Mouse (Mus musculus) hindbrain, embryonic 10.5 days (tissue): ENCODE measurements around the gene Bcar3. TPM values are rescaled to one million over a fixed set of nuclear protein-coding genes. Genes with fewer than 3 reads are reported as not detected.

ENCODE experiments used
- DNase-seq: peaks from one replicate; pipeline ENCODE4 v3.0.0-alpha.2; 2017; ENCODE audit warnings: low spot score
- H3K27ac ChIP-seq: fragments of 300-500 bp; sonication (generic); 2 replicates; pipeline ENCODE4 v1.5.1; 2016; ENCODE audit warnings: mild to moderate bottlenecking, moderate library complexity
- H3K27me3 ChIP-seq: fragments of 300-500 bp; sonication (generic); 2 replicates; pipeline ENCODE4 v1.6.1; 2016; ENCODE audit warnings: mild to moderate bottlenecking; ENCODE audit not compliant: poor library complexity, insufficient read depth, severe bottlenecking
- H3K36me3 ChIP-seq: fragments of 300-500 bp; sonication (generic); 2 replicates; pipeline ENCODE4 v1.6.1; 2016; ENCODE audit warnings: mild to moderate bottlenecking, moderate library complexity
- H3K4me1 ChIP-seq: fragments of 300-500 bp; sonication (generic); replicated peaks from 2 replicates; pipeline ENCODE4 v1.6.1; 2016; ENCODE audit warnings: mild to moderate bottlenecking
- H3K4me3 ChIP-seq: fragments of 300-500 bp; sonication (generic); 2 replicates; pipeline ENCODE4 v1.5.1; 2016; ENCODE audit warnings: mild to moderate bottlenecking, moderate library complexity
- H3K9me3 ChIP-seq: fragments of 300-500 bp; sonication (generic); 2 replicates; pipeline ENCODE4 v1.6.1; 2016; ENCODE audit warnings: mild to moderate bottlenecking, moderate library complexity
- WGBS: fragments of 180-500 bp; shearing (Covaris S2); methylation state at CpG from one replicate; pipeline ENCODE4 v1.1.7; 2016; 5-methylcytosine and 5-hydroxymethylcytosine counted together
- polyA plus RNA-seq: library from polyadenylated mRNA; unstranded; fragments of >200 nt; fragmentation: Nextera tagmentation; extraction: Ambion mirVana; gene quantifications from 2 replicates; pipeline ENCODE4 v1.2.1, GENCODE M21; 2016

The Bcar3 gene
- polyA plus RNA-seq, 1 experiment from 2014 or later, result 10.5 TPM

DNA sequence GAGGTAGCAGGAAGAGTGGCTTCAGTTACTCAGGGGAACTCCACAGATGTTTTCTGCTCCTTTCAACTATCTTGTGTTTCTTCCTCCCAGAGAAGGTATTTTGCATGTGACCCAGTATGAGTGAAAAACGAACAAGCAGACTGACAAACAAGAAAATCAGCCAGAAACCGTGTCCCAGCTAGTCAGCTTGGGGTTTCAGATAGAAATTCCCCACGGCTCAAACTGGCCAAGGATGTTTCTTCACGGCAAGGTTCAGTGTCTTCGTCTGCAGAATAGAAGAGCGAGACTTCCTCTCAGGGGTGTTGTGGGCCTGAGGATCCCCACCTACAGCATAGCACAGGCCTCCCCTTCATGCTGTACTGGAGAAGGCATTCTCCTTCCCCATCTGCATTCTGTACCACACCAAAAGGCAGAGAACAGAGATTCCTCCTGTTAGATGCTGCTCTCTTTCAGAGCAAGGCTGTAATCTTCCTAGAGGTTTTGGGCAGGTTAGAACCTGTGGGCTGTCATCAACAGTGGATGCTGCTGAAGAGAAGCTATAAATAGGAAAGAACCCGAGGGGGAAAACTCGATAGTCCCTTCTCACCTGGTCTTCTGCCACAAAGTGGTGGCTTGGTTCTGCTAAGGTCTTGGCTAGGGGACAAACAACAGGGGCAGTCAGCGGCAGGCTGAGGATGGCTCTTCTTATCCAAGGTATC is 110.1 kb downstream of the Bcar3 start:
- Histone ChIP-seq H3K27ac (no peak overlapping the region), H3K36me3 (no peaks in the 10 kb centered on the region), H3K4me3 (no peak overlapping the region), H3K27me3 (0 out of 2 replicates have a peak, but pooled peaks cover under 1% of the 10 kb centered on the region), H3K9me3 (no peaks in the 10 kb centered on the region), H3K4me1 (peaks cover 15% of the 10 kb centered on the region)
- no peak for DNase-seq
- 84% methylated on average over 9 of the region's 9 CpGs for WGBS

DNA sequence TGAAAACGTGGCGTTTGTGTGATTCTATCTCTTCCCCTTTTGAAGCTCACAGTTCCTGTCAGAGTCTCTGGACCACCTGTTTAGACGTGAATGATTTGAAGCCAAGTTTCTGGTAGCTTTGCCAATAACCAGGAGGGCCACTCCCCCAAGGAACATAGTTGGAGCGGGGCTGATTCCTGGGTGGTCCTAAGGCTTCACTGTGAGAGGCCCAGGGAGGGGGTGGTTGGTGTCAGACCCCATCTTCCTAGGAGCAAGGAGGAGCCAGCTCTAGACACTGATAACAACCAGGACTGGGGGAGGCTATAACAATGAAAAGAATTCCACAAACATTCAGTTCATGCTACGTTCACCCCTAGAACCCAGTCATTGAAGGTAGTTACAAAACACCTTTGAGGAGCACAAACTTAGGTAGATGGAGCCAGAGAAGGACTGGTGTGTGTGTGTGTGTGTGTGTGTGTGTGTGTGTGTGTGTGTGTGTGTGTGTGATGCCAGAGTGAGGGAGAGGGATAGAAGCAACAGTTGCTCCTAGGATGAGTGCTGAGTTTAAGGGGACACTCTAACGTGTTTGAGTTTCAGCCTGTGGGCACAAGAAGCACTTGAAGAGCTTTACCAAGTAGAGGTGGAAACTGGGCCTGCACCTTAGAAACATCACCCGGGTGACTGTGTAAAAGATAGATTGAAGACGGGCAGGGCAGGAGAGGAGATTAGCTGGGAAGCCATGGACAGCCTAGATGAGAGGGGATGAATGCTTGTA is 111.4 kb downstream of the Bcar3 start:
- Histone ChIP-seq H3K27ac (no peak overlapping the region), H3K4me1 (peaks cover 8% of the 10 kb centered on the region), H3K27me3 (0 out of 2 replicates have a peak, but pooled peaks cover 4% of the 10 kb centered on the region), H3K9me3 (no peaks in the 10 kb centered on the region), H3K36me3 (no peaks in the 10 kb centered on the region), H3K4me3 (no peak overlapping the region)
- DNase-seq, result no peak
- WGBS, result 78% methylated on average over 8 of the region's 8 CpGs

DNA sequence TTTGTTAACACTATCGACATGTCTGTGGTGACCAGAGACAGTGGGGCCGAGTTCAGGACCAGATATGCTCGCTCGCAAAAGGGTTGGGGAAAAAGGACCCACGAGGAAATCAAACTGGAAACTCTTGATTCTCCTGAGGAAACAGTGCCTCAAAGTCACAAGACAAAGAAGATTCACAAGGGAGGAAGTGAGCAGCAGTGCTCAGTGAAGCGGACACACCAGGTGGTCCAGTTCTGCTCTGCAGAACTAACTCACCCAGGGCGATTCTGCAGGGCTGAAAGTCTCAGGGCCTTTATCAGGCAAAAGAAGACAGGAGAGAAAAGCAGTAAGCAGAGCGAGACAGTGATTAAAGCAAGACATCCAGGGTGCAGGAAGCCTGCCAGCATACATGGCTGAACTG is 112.5 kb downstream of the Bcar3 start:
- no peak for DNase-seq
- H3K9me3 ChIP-seq, result no peaks in the 10 kb centered on the region
- H3K36me3 ChIP-seq, result no peaks in the 10 kb centered on the region
- H3K27ac ChIP-seq, result no peak overlapping the region
- 0 out of 2 replicates have a peak, but pooled peaks cover 4% of the 10 kb centered on the region for H3K27me3 ChIP-seq
- H3K4me1 ChIP-seq, result peaks cover 8% of the 10 kb centered on the region
- WGBS, result 55% methylated on average over 8 of the region's 8 CpGs
- no peak overlapping the region for H3K4me3 ChIP-seq

DNA sequence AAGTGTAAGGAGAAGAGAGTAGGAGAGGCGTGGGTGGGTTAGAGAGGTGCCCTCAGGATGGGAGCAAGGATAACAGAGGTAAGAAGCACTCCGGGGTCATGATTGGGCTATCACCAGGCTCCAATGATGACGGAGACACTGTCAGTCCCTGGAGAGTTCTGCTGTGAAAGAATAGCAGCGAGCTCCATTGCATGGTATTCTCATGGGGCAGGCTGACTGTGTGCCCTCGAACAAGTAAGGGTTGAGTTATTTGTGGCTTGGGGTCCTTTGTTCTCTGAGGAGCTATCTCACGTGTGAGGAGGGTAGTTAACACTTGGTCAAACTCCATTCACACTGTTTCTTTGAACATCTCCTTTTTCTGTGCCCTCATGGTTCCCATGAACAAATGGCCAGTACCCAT is 113.8 kb downstream of the Bcar3 start:
- DNase-seq, result no peak
- H3K27ac ChIP-seq, result no peak overlapping the region
- H3K9me3 ChIP-seq, result no peaks in the 10 kb centered on the region
- WGBS, result 84% methylated on average over 6 of the region's 6 CpGs
- no peak overlapping the region for H3K4me3 ChIP-seq
- no peaks in the 10 kb centered on the region for H3K36me3 ChIP-seq
- H3K4me1 ChIP-seq, result peaks cover 5% of the 10 kb centered on the region; the same call in 1 of the 2 replicates
- H3K27me3 ChIP-seq, result peaks cover 6% of the 10 kb centered on the region; the same call in 1 of the 2 replicates

DNA sequence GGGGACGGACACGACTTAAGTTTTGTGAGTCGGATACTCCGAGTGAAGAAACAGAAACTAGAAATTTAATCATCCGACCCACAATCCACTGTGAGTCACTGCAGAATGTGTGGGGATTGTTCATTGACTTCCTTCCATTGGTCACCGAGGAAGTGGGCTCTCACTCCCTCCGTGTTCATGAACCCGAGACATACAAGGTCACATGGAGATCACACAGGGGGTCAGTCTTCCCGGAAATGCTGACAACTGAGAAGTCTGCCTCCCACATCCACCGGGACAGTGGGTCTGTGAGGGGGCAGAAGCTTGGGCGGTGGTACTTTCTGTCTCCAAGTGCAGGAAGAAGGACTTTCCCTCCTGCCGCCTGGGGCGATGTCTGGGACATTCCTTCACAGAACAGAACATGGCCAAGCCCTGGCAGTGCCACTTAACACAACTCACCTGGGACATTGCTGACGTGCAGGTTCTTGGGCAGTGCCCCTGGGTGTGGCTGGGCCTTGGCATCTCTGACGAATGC is 114.9 kb downstream of the Bcar3 start:
- no peak overlapping the region for H3K27ac ChIP-seq
- no peaks in the 10 kb centered on the region for H3K36me3 ChIP-seq
- H3K9me3 ChIP-seq, result no peaks in the 10 kb centered on the region
- H3K4me1 ChIP-seq, result peaks cover 11% of the 10 kb centered on the region
- no peak for DNase-seq
- H3K27me3 ChIP-seq, result peaks cover 8% of the 10 kb centered on the region; the same call in 1 of the 2 replicates
- WGBS, result 83% methylated on average over 15 of the region's 15 CpGs
- no peak overlapping the region for H3K4me3 ChIP-seq

DNA sequence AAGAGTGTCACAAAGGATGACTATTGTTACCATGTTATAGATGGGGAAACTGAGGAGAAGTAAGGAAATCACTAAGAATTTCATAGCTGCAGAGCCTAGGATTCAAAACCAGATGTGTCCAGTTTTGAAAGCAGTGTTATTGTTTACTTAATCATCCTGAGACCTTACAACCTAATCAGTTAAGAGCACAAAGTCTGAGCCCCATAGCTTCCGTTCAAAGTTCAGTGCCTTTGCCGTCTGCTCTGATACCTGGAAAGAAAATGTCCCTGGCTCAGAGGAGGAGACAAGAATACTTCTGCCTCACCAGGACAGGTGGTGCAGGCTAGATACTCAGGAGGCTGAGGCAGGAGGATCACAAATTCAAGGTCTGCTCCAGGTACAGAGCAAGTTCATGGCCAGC is 117.7 kb downstream of the Bcar3 start:
- H3K9me3 ChIP-seq, result no peaks in the 10 kb centered on the region
- DNase-seq, result no peak
- H3K27ac ChIP-seq, result no peak overlapping the region
- no peaks in the 10 kb centered on the region for H3K36me3 ChIP-seq
- 83% methylated on average over 2 of the region's 2 CpGs for WGBS
- H3K27me3 ChIP-seq, result peaks cover 19% of the 10 kb centered on the region; the same call in 1 of the 2 replicates
- no peak overlapping the region for H3K4me3 ChIP-seq
- peaks cover 13% of the 10 kb centered on the region for H3K4me1 ChIP-seq

DNA sequence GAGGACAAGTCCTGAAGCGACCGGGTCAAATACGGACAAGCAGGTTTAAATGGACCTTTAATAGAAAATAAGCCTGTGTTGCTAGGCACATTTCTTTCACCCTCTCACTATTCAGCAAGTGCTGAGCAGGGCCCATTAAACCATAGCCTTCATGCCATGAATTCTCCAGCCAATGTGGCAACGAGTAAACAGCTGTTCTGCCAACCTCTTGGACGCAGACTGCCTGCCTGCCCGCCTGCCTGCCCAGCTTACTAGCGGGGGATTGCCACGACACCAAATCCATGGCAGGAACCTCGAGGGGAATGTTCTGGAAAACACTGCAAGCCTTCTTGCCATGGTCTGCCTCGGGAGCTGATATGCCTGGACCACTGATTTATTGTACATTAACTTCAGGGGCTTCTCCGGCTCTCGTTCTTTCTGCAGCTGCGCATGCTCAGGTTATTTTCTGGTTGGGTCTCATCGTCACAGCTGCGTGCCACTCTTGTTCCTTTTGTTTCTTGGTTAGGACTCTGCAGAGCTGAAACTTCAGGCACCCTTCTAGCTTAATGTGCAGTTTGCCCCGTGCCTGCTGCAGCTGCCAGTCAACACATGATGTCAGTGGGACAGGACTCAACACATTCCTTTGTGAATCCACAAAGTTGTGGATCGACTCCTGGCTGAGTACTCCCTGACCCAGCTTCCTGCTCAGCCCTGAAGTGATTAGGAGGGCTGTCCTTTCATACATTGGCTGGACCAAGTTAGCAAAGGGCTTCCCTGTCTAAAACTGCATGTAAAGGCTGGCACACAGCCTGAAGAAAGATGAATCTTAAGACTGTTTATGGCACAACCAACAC is 120.0 kb downstream of the Bcar3 start:
- Histone ChIP-seq H3K9me3 (no peaks in the 10 kb centered on the region), H3K4me1 (peaks cover 12% of the 10 kb centered on the region), H3K4me3 (0 out of 2 replicates have a peak overlapping the region, but pooled peaks have one; percentile 3), H3K27me3 (peaks cover 39% of the 10 kb centered on the region), H3K36me3 (no peaks in the 10 kb centered on the region), H3K27ac (peak overlapping the region; percentile 30; the same call in 1 of the 2 replicates)
- 32% methylated on average over 17 of the region's 17 CpGs for WGBS
- DNase-seq, result no peak

DNA sequence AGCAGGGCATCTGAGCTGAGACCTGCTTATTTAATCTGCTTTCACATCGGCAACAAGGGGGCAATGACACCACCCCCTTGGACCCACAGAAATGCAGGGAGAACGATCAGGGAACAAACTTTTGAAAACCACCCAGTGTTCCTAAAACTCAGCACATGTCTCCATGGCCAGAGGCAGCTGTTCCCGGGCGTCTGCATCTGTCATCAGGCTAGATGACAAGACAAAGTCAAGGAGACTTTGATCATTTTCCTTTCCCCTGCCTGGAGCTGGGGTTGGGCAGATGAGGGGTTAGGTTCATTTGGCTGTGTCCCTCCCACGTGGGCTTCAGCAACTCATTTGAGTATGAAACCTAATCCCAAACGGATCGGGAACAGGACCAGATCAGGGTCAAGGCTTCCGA is 120.9 kb downstream of the Bcar3 start:
- Histone ChIP-seq H3K9me3 (no peaks in the 10 kb centered on the region), H3K27ac (no peak overlapping the region), H3K4me3 (no peak overlapping the region), H3K27me3 (peaks cover 42% of the 10 kb centered on the region), H3K4me1 (peaks cover 21% of the 10 kb centered on the region), H3K36me3 (no peaks in the 10 kb centered on the region)
- no peak for DNase-seq
- 69% methylated on average over 8 of the region's 8 CpGs for WGBS

DNA sequence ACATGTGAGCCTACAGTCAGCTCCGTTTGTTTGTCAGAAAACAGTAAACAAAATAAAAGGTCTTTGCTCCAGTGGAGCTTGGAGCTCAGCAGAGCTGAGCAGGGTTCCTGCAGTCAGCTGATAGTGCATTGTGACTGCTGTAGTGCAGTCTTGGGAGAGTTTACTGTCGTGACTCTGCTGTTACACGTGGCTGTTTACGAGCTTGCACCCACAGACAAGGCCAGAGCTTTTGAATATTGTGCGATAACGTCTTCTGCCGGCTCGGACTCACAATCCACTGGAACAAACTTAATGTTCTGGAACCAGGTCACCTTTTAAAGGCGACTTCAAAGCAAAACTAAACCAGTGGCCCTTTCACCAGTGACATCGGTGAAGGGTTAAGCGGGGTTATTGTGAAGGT is 123.5 kb downstream of the Bcar3 start:
- H3K27ac ChIP-seq, result no peak overlapping the region
- peaks cover 51% of the 10 kb centered on the region for H3K27me3 ChIP-seq
- 44% methylated on average over 11 of the region's 11 CpGs for WGBS
- peaks cover 45% of the 10 kb centered on the region for H3K4me1 ChIP-seq
- no peaks in the 10 kb centered on the region for H3K9me3 ChIP-seq
- H3K4me3 ChIP-seq, result no peak overlapping the region
- DNase-seq, result no peak
- H3K36me3 ChIP-seq, result no peaks in the 10 kb centered on the region

DNA sequence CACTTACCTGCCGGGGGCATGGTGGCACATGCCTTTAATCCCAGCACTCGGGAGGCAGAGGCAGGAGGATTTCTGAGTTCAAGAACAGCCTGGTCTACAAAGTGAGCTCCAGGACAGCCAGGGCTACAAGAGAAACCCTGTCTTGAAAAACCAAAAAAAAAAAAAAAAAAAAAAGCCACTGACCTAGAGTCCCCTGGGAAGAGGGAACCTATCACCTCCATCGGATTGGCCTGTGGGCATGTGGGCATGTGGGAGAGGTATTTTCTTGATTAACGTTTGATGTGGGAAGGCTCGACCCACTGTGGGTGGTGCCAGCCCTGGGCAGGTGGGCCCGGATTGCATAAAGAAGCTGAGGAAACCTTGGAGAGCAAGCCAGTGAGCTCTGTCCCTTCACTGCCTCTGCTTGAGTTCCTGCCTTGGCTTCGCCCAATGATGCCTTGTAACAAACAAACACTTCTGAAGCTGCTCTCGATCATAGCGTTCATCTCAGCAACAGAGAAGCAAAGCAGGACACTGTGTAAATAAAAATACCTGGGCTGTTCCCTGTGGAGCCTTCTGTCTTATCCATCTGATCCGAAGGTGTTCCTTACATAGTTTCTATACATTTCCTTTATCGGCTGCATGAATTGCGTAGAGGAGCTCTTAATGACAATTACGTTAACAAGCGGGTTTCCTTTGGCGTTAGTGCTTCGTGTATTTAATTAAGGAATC is 124.8 kb downstream of the Bcar3 start:
- Histone ChIP-seq H3K4me3 (peak overlapping the region; percentile 63), H3K4me1 (peaks cover 40% of the 10 kb centered on the region), H3K27ac (no peak overlapping the region), H3K36me3 (0 out of 2 replicates have a peak, but pooled peaks cover 1% of the 10 kb centered on the region), H3K9me3 (no peaks in the 10 kb centered on the region), H3K27me3 (peaks cover 47% of the 10 kb centered on the region)
- no peak for DNase-seq
- WGBS, result 26% methylated on average over 16 of the region's 16 CpGs

DNA sequence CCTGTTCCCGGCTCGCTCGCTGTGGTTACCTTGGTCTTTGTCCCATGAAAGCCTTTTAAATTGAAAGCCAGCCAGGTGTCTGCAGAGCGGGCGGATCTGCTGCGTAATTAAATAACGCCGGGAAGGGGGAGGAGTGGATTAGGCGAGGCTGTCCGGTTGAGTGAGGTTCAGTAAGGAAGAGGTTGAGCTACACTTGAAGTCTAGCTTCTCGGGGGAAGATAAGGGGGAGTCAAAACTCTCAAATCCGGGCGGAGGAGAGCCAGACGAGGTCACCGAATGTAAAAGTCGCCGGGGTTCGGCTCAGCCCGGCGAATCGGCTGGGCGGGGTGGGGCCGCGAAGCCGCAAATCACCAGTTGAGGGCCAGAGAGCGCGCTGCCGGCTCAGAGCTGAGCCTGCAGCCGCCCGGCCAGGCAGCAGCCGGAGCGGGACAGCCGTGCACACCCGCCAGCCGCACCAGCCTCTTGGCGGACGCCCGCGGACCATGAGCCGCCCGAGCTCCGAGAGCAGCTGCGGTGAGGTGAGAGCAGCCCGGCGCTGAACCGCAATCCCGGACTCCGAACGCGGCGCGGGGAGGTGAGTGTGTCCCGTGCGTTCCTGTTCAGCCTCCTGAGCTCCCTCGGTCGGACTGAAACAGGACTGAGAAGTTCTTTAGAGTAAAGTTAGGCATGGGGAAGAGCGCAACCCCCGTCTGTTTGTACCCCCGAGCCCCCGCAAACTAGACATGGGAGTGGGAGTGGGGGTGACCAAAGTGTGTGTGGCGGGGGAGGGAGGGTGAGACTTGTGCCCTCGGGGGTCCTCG is 125.9 kb downstream of the Bcar3 start:
- peaks cover 33% of the 10 kb centered on the region for H3K4me1 ChIP-seq
- under 1% methylated on average over 63 of the region's 63 CpGs for WGBS
- no peaks in the 10 kb centered on the region for H3K9me3 ChIP-seq
- H3K36me3 ChIP-seq, result 0 out of 2 replicates have a peak, but pooled peaks cover 2% of the 10 kb centered on the region
- peak overlapping the region; percentile 63 for H3K4me3 ChIP-seq
- H3K27ac ChIP-seq, result peak overlapping the region; percentile 92
- DNase-seq, result peak; percentile 84
- H3K27me3 ChIP-seq, result peaks cover 40% of the 10 kb centered on the region
